Mouse (Mus musculus): ENCODE data around the gene Fam167b. TPM values are rescaled to one million over a fixed set of nuclear protein-coding genes. Genes with fewer than 3 reads are reported as not detected.
A peak's percentile ranks its signal among the peaks of the same experiment; 100 is the strongest.

The Fam167b gene
- not detected for total RNA-seq (2021)

GRCm38 (mm10) chr4:129578466-129578865 is at the start of gene Fam167b:
Gene Fam167b, minus strand, starts transcription at chr4:129578549.
- peak in 1 of 2 experiments; percentile 11 for DNase-seq (ENCODE audit: low spot score in 2 of 2)
- intact Hi-C loops (cut with DNase I) = no loop called here

DNA sequence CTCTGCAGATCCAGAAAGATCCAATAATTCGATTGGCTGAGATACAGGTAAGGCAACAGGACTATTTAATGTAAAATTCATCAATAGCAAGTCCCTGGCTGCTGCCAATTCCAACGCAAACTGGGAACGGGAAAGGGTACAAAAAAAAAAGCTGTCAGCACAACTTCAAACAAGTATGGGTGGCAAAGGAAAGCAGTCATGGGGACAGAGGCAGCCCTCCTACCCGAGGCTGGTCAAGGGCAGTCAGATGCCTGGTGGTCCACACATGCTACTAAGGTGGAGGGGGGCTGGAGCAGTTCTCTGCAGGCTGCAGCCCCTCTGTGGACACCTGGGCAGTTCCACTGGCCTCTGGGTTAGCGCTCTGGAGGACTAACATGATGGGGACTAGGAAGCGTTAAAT is 47.7 kb upstream of the Fam167b start:
- intact Hi-C loops (cut with DNase I) = no loop called here
- DNase-seq (ENCODE audit: low spot score in 2 of 2) = no peak

GRCm38 (mm10) chr4:129625496-129625895 is 47.1 kb upstream of the Fam167b start:
- DNase-seq (ENCODE audit: low spot score in 2 of 2) = no peak
- intact Hi-C loops (cut with DNase I) = loop anchor here (2.0 kb wide), 1 partner anchor 15 kb away; the partner anchor contains the start of gene Txlna

DNA sequence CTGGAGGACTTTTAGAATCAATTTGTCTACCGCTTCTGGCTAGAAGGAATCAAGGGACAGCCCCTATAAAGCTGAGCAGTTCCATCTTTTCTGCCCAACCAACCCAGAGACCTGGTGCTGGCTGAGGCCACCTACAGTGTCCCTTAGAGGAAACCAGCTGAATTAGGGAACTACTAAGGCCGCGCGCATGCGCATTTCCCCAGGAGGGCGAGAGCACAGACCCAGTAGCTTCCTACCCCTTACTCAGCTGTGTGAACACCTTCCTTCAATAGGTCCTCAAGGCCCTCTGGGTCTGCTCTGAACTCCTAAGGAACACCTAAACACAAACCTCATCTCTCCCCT is 46.7 kb upstream of the Fam167b start:
- intact Hi-C loops (cut with DNase I) = loop anchor here (2.0 kb wide), 1 partner anchor 16 kb away; the partner anchor contains the start of gene Txlna

GRCm38 (mm10) chr4:129624281-129625028 is 46.1 kb upstream of the Fam167b start:
- peak; percentile 88 to 89 for DNase-seq (ENCODE audit: low spot score in 2 of 2)
- intact Hi-C loops (cut with DNase I) = loop anchor here (2.0 kb wide), 1 partner anchor 16 kb away; the partner anchor contains the start of gene Txlna

More for the DNA sequence above, 46.7 kb upstream of the Fam167b start:
- peak; percentile 58 to 62 for DNase-seq (ENCODE audit: low spot score in 2 of 2)

GRCm38 (mm10) chr4:129623681-129624091 is 45.3 kb upstream of the Fam167b start, which contains the start of gene Ccdc28b:
Gene Ccdc28b, minus strand, starts transcription at chr4:129623947.
- intact Hi-C loops (cut with DNase I) = loop anchor here (2.0 kb wide), 1 partner anchor 17 kb away; the partner anchor contains the start of gene Txlna
- DNase-seq (ENCODE audit: low spot score in 2 of 2) = peak; percentile 65

DNA sequence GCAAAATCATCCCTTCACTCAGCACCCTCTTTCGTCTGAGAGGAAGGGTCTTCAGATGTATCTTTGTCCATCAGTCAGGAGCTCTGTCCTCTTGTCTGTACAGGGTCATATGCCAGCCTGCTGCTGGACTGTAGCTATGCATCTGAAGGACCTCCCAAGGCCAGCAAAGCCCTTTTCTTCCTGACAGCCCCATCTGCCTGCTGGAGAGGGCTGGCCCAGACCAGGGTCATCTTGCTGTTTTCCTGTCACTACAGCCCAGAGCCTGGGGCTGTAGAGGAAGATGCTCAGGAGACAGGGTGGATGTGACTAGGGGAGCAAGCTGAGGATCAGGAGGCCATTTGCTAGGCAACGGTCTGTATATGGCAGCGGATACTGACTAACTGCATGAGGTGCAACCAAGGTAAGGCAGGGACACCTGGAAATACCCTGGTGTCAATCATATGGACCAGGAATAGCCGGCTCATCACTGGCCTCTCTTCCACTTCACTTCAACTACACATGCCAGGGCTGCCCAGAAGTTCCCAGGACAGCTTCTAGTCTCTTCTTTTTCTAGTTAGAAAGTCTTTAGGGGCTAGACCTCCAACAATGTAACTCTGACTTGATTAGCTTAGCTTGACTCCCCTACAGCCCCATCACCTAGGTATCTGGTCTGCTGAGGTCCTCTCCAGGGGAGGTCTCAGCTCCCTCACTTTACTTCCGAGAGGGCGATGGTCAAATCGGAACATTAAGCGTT is 44.6 kb upstream of the Fam167b start:
- intact Hi-C loops (cut with DNase I) = no loop called here
- DNase-seq (ENCODE audit: low spot score in 2 of 2) = no peak

- intact Hi-C loops (cut with DNase I) = no loop called here
- no peak for DNase-seq (ENCODE audit: low spot score in 2 of 2)
Measured at GRCm38 (mm10) chr4:129622120-129622802, 43.9 kb upstream of the Fam167b start.

- intact Hi-C loops (cut with DNase I) = no loop called here
- DNase-seq (ENCODE audit: low spot score in 2 of 2) = no peak
Measured at GRCm38 (mm10) chr4:129621283-129621841, 43.0 kb upstream of the Fam167b start.

DNA sequence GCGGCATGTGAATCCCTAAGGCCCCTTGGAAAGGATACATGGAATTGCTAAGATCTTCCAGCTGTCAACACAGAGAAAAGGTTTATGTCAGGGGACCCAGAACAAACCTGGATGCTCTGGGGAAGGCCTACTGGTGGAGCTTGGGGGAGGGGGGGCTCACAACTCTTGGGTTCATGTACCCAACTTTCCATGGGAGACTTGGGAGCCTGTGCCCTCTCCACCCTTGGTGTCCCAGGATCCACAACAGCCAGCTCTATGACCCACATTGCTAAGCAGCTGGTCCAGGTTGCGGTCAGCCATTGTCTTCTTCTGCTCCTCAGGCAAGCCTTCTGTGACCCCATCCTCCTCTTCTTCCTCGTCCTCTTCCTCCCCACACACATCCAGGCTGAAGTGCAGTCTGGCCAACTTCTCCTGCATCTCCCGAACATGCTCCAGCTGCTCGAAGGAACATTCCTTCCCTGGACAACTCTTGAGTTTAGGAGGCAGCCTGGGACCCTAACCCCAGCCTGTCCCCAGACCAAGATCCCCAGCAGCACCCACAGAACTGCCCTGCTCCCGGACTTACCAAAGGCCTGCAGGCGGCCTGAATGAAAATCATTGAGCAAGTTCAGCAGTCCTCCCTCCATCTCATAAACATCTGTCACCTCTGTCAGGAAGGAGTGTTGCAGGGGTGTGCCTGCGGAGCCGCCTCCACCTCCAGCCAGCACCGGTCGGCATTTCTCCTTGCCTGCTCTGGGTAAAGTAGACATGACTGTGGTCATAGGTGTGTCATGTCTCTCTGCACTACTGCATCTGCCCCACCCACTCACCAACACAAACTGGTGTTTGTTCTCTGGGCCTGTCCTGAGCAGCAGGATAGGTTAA is 42.3 kb upstream of the Fam167b start:
- intact Hi-C loops (cut with DNase I) = no loop called here
- no peak for DNase-seq (ENCODE audit: low spot score in 2 of 2)

DNA sequence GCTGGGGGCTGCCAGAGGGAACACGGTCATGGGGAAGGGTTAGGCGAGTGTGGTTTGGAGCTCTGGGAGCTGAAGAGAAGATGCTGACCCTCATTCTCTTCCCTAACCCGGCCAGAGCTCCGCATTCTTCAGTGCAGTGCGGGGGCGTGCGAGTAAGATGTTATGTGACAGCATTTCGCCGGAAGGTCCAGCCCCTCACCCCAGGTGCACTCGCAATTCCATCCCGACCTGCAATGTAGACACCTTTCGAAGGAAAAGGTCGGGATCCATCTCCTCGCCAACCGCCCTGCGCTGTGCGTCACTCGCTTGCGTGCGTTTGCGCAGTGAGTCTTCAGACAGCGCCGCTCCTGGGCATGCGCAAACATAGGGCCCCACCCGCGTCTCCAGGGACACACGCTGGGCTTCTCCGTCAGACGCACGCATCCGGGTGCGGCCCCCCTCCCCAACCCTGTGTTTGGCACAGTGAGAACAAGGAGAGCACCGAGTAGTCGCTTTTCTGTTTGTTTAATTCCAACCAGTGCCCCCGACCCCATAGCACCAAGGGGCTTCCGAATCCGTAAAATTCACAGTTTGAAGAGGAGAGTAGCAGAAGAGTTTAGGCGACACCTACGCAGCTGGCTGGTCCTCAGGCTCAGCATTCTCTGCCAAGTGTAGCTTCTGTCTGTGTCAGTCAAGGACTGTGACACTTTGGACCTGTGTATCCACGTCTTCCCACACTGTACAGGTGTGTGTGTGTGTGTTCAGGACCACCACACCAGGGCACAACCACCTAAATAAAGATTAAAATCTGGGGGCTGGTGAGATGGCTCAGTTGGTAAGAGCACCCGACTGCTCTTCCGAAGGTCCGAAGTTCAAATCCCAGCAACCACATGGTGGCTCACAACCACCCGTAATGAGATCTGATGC is 40.7 kb upstream of the Fam167b start, which contains the start of gene Iqcc:
Iqcc (minus strand) TSS at position 314 of the 906 bp plus-strand sequence.
- intact Hi-C loops (cut with DNase I) = no loop called here
- DNase-seq (ENCODE audit: low spot score in 2 of 2) = peak; percentile 97

- DNase-seq (ENCODE audit: low spot score in 2 of 2) = no peak
- intact Hi-C loops (cut with DNase I) = no loop called here
Measured at GRCm38 (mm10) chr4:129618031-129618430, 39.7 kb upstream of the Fam167b start.

DNA sequence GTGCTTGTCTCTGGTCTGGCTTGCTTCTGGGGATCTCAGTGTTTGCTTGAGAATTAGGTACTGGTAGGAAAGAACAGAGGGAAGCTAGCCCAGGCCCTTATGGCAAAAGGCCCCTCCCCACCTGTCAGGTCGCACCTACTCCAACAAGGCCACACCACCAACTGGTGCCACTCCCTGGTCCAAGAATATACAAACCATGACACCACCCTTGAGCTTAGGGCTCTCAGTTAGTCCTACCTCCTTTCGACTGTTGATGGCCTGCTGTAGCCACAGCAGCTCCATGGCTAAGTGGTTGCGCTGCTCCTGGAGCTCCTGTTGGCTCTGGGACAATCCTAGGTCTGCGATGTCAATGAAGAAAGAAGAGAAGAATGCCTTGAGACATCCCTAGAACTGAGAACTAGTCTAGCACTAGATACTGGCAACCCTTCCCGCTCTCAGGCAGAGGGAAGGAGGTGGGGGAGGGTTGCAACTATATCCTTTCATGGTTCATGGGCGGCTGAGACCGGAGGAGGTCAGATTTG is 38.8 kb upstream of the Fam167b start:
- intact Hi-C loops (cut with DNase I) = no loop called here
- no peak for DNase-seq (ENCODE audit: low spot score in 2 of 2)

- intact Hi-C loops (cut with DNase I) = no loop called here
- no peak for DNase-seq (ENCODE audit: low spot score in 2 of 2)
Measured at GRCm38 (mm10) chr4:129616631-129617030, 38.3 kb upstream of the Fam167b start.

- DNase-seq (ENCODE audit: low spot score in 2 of 2) = peak in 1 of 2 experiments; percentile 31
- intact Hi-C loops (cut with DNase I) = no loop called here
Measured at GRCm38 (mm10) chr4:129615801-129616290, 37.5 kb upstream of the Fam167b start.

GRCm38 (mm10) chr4:129614093-129614492 is 35.7 kb upstream of the Fam167b start, which contains the start of gene Dcdc2b:
Gene Dcdc2b, minus strand, starts transcription at chr4:129614257.
- no peak for DNase-seq (ENCODE audit: low spot score in 2 of 2)
- intact Hi-C loops (cut with DNase I) = no loop called here

DNA sequence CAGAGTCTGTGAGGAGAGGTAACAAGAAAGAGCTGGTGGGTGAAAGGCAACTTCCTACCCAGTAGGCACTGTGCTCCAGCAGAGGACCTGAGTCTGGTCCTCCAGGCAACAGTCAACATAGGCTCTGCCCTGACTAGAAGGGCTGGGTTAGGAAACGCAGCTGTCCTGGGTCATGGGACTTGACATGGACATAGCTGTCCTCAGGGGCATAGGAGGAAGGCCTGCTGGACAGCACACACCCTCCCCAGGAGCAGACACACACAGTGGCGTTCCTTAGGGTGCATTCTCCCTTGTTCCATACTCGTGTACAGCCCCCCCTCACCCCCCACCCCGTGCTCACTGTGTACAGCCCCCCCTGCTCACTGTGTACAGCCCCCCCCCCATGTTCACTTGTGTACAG is 32.1 kb upstream of the Fam167b start:
- DNase-seq (ENCODE audit: low spot score in 2 of 2) = no peak
- intact Hi-C loops (cut with DNase I) = no loop called here

Data from left cerebral cortex, postnatal 36 days (tissue).